Mouse (Mus musculus) retina, adult 2 months (tissue): ENCODE data around the gene Enpp6.
"Not testable (repeated sequence)": the region's sequence is repeated elsewhere in the genome, so short reads cannot be mapped to it uniquely, and the experiment has no call there.

Experiments
- DNase-seq: peaks from one replicate; pipeline ENCODE4 v3.0.0-alpha.2; 2012; ENCODE audit warnings: low read depth, low spot score

Gene Enpp6

GRCm38 (mm10) chr8:46995931-46996664 lies 9.4 kb downstream of the Enpp6 start:
- DNase-seq: no peak

GRCm38 (mm10) chr8:47005676-47006075 lies 19.0 kb downstream of the Enpp6 start:
- DNase-seq: no peak

GRCm38 (mm10) chr8:47006785-47007184 lies 20.1 kb downstream of the Enpp6 start:
- no peak for DNase-seq

- DNase-seq: no peak
Measured at GRCm38 (mm10) chr8:47008220-47008773, 21.6 kb downstream of the Enpp6 start.

GRCm38 (mm10) chr8:47016268-47016946 lies 29.7 kb downstream of the Enpp6 start:
- DNase-seq: peak; percentile 62

GRCm38 (mm10) chr8:47021135-47021555 lies 34.5 kb downstream of the Enpp6 start:
- no peak for DNase-seq

GRCm38 (mm10) chr8:47024612-47025011 lies 37.9 kb downstream of the Enpp6 start:
- no peak for DNase-seq

- DNase-seq: no peak
Measured at GRCm38 (mm10) chr8:47026841-47027490, 40.3 kb downstream of the Enpp6 start.

- DNase-seq: no peak
Measured at GRCm38 (mm10) chr8:47028474-47028873, 41.8 kb downstream of the Enpp6 start.

- DNase-seq: no peak
Measured at GRCm38 (mm10) chr8:47030321-47030720, 43.6 kb downstream of the Enpp6 start.

- no peak for DNase-seq
Measured at GRCm38 (mm10) chr8:47032081-47032480, 45.4 kb downstream of the Enpp6 start.

GRCm38 (mm10) chr8:47033976-47034375 lies 47.3 kb downstream of the Enpp6 start:
- no peak for DNase-seq

- no peak for DNase-seq
Measured at GRCm38 (mm10) chr8:47036501-47036900, 49.8 kb downstream of the Enpp6 start.

GRCm38 (mm10) chr8:47037405-47037804 lies 50.7 kb downstream of the Enpp6 start:
- DNase-seq: no peak

GRCm38 (mm10) chr8:47040215-47040614 lies 53.5 kb downstream of the Enpp6 start:
- DNase-seq: not testable (repeated sequence)

GRCm38 (mm10) chr8:47046340-47046739 lies 59.7 kb downstream of the Enpp6 start:
- DNase-seq: no peak

- no peak for DNase-seq
Measured at GRCm38 (mm10) chr8:47047146-47047545, 60.5 kb downstream of the Enpp6 start.

GRCm38 (mm10) chr8:47048584-47048983 lies 61.9 kb downstream of the Enpp6 start:
- no peak for DNase-seq

GRCm38 (mm10) chr8:47052643-47053042 lies 66.0 kb downstream of the Enpp6 start:
- no peak for DNase-seq

GRCm38 (mm10) chr8:47056086-47056485 lies 69.4 kb downstream of the Enpp6 start:
- no peak for DNase-seq

- DNase-seq: no peak
Measured at GRCm38 (mm10) chr8:47058526-47058925, 71.8 kb downstream of the Enpp6 start.

- no peak for DNase-seq
Measured at GRCm38 (mm10) chr8:47058971-47059370, 72.3 kb downstream of the Enpp6 start.
